Mouse (Mus musculus) liver, postnatal 0 days (tissue): ENCODE results near the gene Fam227b. TPM values are rescaled to one million over a fixed set of nuclear protein-coding genes. Genes with fewer than 3 reads are reported as not detected.

Experiments
- ATAC-seq: fragments of 200-750 bp; cut with Nextera tagmentation; 2 replicates; pipeline ENCODE4 v1.8.0; 2017; ENCODE audit warnings: mild to moderate bottlenecking, moderate library complexity
- DNase-seq: peaks from one replicate; pipeline ENCODE4 v3.0.0-alpha.2; 2016
- H3K27ac ChIP-seq: fragments of 300-500 bp; sonication (generic); 2 replicates; pipeline ENCODE4 v1.5.1; 2014; ENCODE audit warnings: antibody characterized with exemption, moderate library complexity, mild to moderate bottlenecking, low read depth
- H3K27me3 ChIP-seq: fragments of 300-500 bp; sonication (generic); 2 replicates; pipeline ENCODE4 v1.6.1; 2014; ENCODE audit warnings: low read length, control low read depth, mixed read lengths; ENCODE audit not compliant: insufficient read depth
- H3K36me3 ChIP-seq: fragments of 300-500 bp; sonication (generic); replicated peaks from 2 replicates; pipeline ENCODE4 v1.6.1; 2014; ENCODE audit warnings: mild to moderate bottlenecking, control low read depth, low read length, moderate library complexity, mixed read lengths; ENCODE audit not compliant: insufficient read depth
- H3K4me1 ChIP-seq: fragments of 300-500 bp; sonication (generic); 2 replicates; pipeline ENCODE4 v1.6.1; 2014; ENCODE audit warnings: antibody characterized with exemption, mild to moderate bottlenecking, control low read depth; ENCODE audit not compliant: insufficient read depth
- H3K4me2 ChIP-seq: fragments of 300-500 bp; sonication (generic); 2 replicates; pipeline ENCODE4 v1.6.1; 2014; ENCODE audit warnings: low read depth, mild to moderate bottlenecking, low read length, moderate library complexity, mixed read lengths
- H3K4me3 ChIP-seq: fragments of 300-500 bp; sonication (generic); 2 replicates; pipeline ENCODE4 v1.5.1; 2014; ENCODE audit warnings: low read depth, low read length
- H3K9ac ChIP-seq: fragments of 300-500 bp; sonication (generic); replicated peaks from 2 replicates; pipeline ENCODE4 v1.6.1; 2014; ENCODE audit warnings: mild to moderate bottlenecking, moderate library complexity
- H3K9me3 ChIP-seq: fragments of 300-500 bp; sonication (generic); 2 replicates; pipeline ENCODE4 v1.6.1; 2016; ENCODE audit warnings: mild to moderate bottlenecking, control low read depth, low read length, mixed read lengths
- CTCF ChIP-seq: sonication (generic); IDR thresholded peaks from 2 replicates; pipeline ENCODE4 v1.5.1; 2016; ENCODE audit warnings: antibody characterized with exemption, low read depth
- EP300 ChIP-seq: IDR thresholded peaks from 2 replicates; pipeline ENCODE4 v1.6.1; 2016; ENCODE audit warnings: antibody characterized with exemption, low read depth, mild to moderate bottlenecking
- WGBS: fragments of 180-500 bp; shearing (Covaris S2); extraction: QIAGEN DNeasy Blood & Tissue Kit; methylation state at CpG from one replicate; pipeline ENCODE4 v1.1.7; 2014; ENCODE audit not compliant: insufficient replicate concordance; 5-methylcytosine and 5-hydroxymethylcytosine counted together
- polyA plus RNA-seq: library from polyadenylated mRNA; unstranded; fragments of >200 nt; fragmentation: Nextera tagmentation; extraction: Ambion mirVana; gene quantifications from 2 replicates; pipeline ENCODE4 v1.2.1, GENCODE M21; 2015

The Fam227b gene
- polyA plus RNA-seq, 1 experiment from 2014 or later = not detected

DNA sequence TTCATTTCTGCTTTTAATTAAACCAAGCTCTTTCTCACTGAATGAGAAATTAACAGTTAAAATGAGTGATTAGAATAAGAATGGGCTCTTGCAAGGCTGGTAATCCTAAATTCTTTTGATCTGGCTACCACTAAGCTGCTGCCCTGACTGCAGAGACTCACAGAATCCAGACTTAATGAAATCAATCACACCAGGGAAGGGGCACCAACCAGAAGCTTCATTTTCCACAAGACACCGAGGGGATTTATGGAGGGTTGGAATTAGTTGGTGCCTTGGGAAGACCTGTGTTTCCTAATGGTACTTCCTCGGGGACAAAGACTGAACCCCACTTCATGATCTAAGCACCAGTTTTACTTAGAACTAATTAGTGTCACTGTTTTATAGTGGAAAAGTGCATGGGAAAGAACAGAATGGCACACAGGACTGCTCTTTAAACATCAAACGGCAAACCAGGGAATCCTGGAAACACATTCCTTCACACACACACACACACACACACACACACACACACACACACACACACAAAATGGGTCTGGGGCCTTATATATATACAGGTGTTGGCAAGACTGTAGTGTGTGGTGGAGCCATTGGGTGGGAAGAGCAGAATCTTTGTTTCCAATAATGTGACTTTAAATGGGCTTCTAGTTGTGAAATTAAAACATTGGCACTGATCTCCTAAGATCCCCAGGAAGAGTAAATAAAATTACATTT, 135.9 kb downstream of the Fam227b start:
- 64% methylated on average over 3 of the region's 3 CpGs for WGBS
- no peaks in the 10 kb centered on the region for H3K9me3 ChIP-seq

GRCm38 (mm10) chr2:126014989-126015710, 136.7 kb downstream of the Fam227b start:
- Histone ChIP-seq H3K9me3 (no peaks in the 10 kb centered on the region), H3K4me1 (no peaks in the 10 kb centered on the region), H3K36me3 (no peaks in the 10 kb centered on the region), H3K27me3 (no peaks in the 10 kb centered on the region), H3K9ac (no peak overlapping the region), H3K4me3 (no peak overlapping the region), H3K4me2 (no peak overlapping the region), H3K27ac (no peak overlapping the region)
- WGBS = 47% methylated on average over 12 of the region's 12 CpGs
- no peak for TF ChIP-seq CTCF
- no peak for TF ChIP-seq EP300
- ATAC-seq = no peak
- no peak for DNase-seq

More for the DNA sequence above, 135.9 kb downstream of the Fam227b start:
- no peak overlapping the region for H3K27ac ChIP-seq
- no peak overlapping the region for H3K4me2 ChIP-seq
- no peaks in the 10 kb centered on the region for H3K4me1 ChIP-seq
- H3K36me3 ChIP-seq = no peaks in the 10 kb centered on the region
- no peak for ATAC-seq
- DNase-seq = no peak
- H3K27me3 ChIP-seq = no peaks in the 10 kb centered on the region
- H3K9ac ChIP-seq = no peak overlapping the region
- no peak overlapping the region for H3K4me3 ChIP-seq
- TF ChIP-seq CTCF = no peak
- TF ChIP-seq EP300 = no peak

DNA sequence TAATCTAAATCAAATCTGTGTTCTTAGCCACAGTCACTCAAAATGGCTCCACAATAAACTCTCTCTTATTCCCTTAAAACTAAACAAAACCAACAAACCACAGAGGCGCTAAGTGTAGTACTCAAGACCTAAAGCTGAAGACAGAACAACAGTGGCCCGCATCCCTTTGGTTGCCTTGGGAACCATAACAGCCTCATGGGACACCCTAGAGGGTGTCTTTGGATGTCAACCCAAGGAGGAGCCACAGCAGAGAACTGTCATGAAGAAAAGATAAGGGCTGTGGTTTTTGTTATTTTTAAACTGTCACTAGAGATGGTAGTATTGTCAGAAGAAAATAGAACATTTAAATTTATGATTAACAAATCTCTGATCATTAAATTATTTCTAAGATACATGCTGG, 145.1 kb downstream of the Fam227b start:
- no peak overlapping the region for H3K27ac ChIP-seq
- H3K4me1 ChIP-seq = no peaks in the 10 kb centered on the region
- WGBS = 64% methylated on average over 2 of the region's 2 CpGs
- no peak overlapping the region for H3K9ac ChIP-seq
- DNase-seq (no peak), ATAC-seq (no peak)
- TF ChIP-seq CTCF (no peak), EP300 (no peak)
- no peak overlapping the region for H3K4me3 ChIP-seq
- no peaks in the 10 kb centered on the region for H3K9me3 ChIP-seq
- H3K27me3 ChIP-seq = no peaks in the 10 kb centered on the region
- H3K4me2 ChIP-seq = no peak overlapping the region
- no peaks in the 10 kb centered on the region for H3K36me3 ChIP-seq

GRCm38 (mm10) chr2:126006088-126006487, 145.7 kb downstream of the Fam227b start:
- no peak overlapping the region for H3K4me2 ChIP-seq
- no peaks in the 10 kb centered on the region for H3K4me1 ChIP-seq
- H3K27me3 ChIP-seq = no peaks in the 10 kb centered on the region
- WGBS = 29% methylated on average over 3 of the region's 3 CpGs
- H3K9me3 ChIP-seq = no peaks in the 10 kb centered on the region
- ATAC-seq (no peak), DNase-seq (peak; percentile 45)
- no peak overlapping the region for H3K4me3 ChIP-seq
- H3K36me3 ChIP-seq = no peaks in the 10 kb centered on the region
- TF ChIP-seq EP300 (no peak), CTCF (peak; percentile 68)
- H3K9ac ChIP-seq = no peak overlapping the region
- H3K27ac ChIP-seq = no peak overlapping the region

- WGBS = 65% methylated on average over 5 of the region's 5 CpGs
- DNase-seq (no peak), ATAC-seq (no peak)
- Histone ChIP-seq H3K36me3 (no peaks in the 10 kb centered on the region), H3K27me3 (no peaks in the 10 kb centered on the region), H3K4me3 (no peak overlapping the region), H3K9ac (no peak overlapping the region), H3K4me1 (no peaks in the 10 kb centered on the region), H3K4me2 (no peak overlapping the region), H3K27ac (no peak overlapping the region), H3K9me3 (no peaks in the 10 kb centered on the region)
- TF ChIP-seq EP300 (no peak), CTCF (no peak)
These were observed 149.5 kb downstream of the Fam227b start for GRCm38 (mm10) chr2:126002291-126002690.

DNA sequence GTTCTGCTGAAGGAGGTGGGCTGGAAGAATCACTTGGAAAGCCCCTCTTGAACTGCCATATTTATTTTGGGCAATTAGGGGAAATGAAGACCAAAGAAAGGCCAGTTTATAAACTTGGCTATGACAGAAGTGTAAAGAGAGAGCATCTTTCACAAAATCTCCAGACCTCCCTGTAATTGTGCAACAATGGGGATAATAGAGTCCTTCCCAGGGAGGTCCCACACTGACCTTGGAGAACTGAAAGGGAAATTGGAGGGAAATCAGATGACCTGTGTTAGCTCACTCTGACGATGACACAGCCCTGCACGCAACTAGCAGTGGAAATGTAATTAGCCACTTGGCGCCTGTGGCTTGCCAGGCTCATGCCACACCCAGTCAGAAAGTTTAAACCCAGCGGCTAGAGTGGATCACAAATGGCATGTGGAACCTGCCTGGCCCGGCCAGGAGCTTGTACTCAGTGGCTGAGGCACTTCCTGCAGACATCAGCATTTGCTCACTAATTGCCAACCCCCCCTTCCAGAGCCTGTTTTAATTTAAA, 175.9 kb downstream of the Fam227b start:
- H3K9ac ChIP-seq = no peak overlapping the region
- ATAC-seq = no peak
- H3K4me2 ChIP-seq = no peak overlapping the region
- WGBS = 73% methylated on average over 5 of the region's 5 CpGs
- TF ChIP-seq CTCF (no peak), EP300 (no peak)
- no peaks in the 10 kb centered on the region for H3K4me1 ChIP-seq
- H3K27me3 ChIP-seq = no peaks in the 10 kb centered on the region
- no peak overlapping the region for H3K4me3 ChIP-seq
- H3K27ac ChIP-seq = no peak overlapping the region
- DNase-seq = no peak
- no peaks in the 10 kb centered on the region for H3K36me3 ChIP-seq
- H3K9me3 ChIP-seq = no peaks in the 10 kb centered on the region
